Mouse (Mus musculus): Measurements from ENCODE around the gene Smcp.

The Smcp gene

DNA sequence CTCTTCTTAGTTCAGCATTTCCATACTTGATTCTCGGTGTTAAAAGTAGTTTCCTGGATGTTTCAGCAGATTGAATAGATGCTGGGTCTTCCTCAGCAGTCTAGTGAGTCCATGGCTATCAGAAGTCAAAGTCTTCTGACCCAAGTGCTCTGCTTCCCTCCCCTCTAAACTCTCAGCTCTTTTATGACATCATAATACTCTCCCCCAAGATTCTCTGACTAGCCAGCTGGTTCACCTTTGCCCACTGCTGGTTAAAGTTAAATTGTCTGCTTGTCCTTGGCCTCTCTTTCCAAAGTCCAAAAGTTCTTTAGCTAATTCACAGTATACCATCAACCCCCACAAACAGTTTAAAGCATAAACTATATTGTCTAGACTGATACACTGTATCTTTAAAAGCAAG, at the start of gene Smcp:
Gene Smcp (minus strand): TSS at position 140 of the 400 bp plus-strand sequence.
- no peak for DNase-seq

- DNase-seq: no peak
Measured at GRCm38 (mm10) chr3:92638653-92638991, 49.8 kb upstream of the Smcp start.

GRCm38 (mm10) chr3:92637745-92638652, 49.2 kb upstream of the Smcp start:
- no peak for DNase-seq

GRCm38 (mm10) chr3:92621560-92621959, 32.8 kb upstream of the Smcp start, which contains the start of gene Lce6a:
TSS of gene Lce6a (minus strand) at chr3:92621660.
- DNase-seq: no peak

DNA sequence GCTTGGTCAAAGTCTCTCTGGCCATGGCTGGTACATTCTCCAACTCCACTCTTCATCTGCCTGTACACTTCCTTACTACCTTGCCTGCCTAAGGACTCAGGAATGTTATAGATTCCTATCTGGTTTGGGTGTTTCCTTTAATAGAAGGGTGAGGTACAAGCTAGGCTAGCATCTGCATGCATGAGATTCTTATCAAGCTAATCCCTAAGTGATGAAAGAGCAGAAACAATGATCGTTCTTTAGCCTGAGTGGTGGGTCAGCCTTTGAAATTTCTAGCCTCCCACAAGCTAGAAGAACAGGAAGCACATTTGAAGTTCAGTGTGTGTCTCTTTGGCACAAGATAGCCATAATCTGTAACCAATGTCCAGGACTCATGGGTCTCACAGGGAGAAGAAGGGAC, 21.0 kb upstream of the Smcp start:
- DNase-seq: no peak

DNA sequence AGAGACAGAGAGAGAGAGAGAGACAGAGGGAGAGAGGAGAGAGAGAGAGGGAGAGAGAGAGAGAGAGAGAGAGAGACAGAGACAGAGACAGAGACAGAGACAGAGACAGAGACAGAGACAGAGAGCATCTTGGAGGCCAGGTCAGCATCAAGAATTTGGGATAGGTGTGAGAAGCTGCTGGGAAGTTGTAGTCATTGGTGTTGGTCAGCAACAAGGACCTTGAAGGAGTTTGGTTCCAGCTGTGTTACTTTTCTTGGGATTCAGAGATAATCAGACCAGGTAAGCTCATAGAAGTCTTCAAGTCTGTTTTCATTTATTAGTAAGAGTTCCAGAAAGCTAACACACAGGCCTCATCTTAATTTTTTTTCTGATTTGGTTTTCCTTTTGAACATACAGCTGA, 18.6 kb upstream of the Smcp start, which contains the start of gene 2210017I01Rik:
Gene 2210017I01Rik (minus strand): TSS at position 101 of the 400 bp plus-strand sequence.
- DNase-seq: no peak

- DNase-seq: no peak
Measured at GRCm38 (mm10) chr3:92602169-92602568, 13.4 kb upstream of the Smcp start.

GRCm38 (mm10) chr3:92600456-92600855, 11.7 kb upstream of the Smcp start:
- DNase-seq: no peak

- DNase-seq: no peak
Measured at GRCm38 (mm10) chr3:92599973-92600372, 11.2 kb upstream of the Smcp start.

DNA sequence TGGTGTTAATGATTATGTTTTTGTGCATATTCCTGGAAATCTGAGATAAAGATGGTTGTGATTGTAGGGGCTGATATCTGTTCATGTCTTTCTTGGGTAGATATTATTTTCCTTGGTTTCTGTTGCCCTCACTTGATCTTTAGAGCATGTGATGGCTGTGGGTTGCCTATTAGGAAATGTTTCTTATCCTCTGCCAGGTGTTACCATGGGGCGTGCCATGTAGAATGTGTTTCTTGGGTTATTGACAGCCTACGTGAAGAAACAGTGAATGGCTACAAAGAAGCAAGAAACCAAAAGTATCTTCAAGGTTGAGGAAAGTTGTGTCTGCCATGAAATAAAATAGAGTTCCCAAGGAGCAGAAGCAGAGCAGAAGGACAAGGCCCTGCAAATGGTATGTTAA, 9.6 kb upstream of the Smcp start:
- DNase-seq: no peak

DNA sequence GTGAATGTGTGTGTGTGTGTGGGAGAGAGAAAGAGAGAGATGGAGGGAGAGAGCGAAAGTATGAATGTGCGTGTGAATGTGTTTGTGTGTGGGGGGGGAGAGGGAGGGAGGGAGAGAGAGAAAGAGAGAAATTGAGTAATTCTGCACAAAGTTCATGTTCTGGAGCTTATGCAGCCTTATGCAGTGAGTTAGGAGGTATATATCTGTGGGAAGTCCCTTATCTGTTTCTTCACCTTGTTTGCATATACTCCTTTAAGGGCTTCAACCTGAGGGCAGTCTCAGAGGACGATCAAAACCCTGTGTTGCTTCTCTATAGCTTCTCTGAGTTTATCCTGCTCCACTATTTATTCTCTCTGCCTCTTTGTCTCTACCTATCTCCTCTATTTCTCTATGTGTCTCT, 1.6 kb downstream of the Smcp start:
- DNase-seq: no peak

- DNase-seq: no peak
Measured at GRCm38 (mm10) chr3:92585055-92585454, 3.7 kb downstream of the Smcp start.

GRCm38 (mm10) chr3:92583164-92583826, 5.5 kb downstream of the Smcp start:
- no peak for DNase-seq

DNA sequence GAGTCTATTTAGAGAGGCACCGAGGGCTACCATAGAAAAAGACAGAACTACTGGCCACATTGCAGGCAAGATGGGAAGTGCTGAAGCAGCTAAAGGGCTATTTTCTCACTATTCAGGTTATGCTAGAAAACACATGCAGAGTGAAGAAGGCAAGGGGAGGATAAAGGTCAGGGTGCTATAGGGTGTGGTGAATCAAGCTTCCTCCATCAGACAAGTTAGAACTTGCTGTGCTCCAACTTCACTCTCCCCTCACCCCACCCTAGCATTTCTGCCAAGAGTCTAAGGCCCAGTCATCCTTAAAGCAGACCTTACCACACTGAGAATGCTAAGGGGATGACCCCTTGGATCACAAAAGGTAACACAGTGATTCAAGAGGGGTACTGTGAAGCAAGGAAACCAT, 9.3 kb downstream of the Smcp start:
- no peak for DNase-seq

DNA sequence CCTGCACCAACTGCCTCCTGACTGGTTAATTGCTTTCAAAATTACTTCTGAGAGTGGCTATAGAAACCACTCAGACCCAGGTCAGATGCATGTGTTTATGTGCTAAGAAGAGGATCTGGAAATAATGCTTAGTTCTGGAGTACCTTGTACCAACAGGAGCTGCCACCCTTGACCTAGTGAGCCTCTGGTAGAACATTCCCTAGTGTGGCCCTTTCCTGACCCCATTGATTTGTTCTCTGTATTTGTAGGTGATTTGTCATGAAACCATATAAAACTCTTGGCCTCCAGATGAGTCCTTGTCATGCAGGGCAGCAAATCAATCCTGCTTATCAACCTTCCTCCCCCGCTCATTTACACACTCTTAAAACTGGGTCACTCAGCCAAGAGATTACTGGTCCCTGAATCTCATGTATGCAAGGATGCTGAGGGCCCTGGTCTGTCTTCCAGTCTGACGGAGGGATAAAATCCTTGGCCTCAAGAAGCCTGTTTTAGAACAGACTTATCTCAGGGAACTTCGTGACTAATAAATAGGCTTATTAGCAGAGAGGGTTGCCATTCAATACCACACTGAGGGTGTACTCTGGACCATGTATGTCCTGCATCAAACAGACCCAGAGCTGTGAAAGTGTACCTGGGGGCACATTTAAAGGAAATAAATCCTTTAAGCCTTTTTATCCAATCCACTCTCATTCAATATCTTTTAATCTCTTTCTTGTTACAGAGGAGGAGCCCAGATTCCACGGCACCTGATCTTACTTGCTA, 10.0 kb downstream of the Smcp start:
- no peak for DNase-seq

DNA sequence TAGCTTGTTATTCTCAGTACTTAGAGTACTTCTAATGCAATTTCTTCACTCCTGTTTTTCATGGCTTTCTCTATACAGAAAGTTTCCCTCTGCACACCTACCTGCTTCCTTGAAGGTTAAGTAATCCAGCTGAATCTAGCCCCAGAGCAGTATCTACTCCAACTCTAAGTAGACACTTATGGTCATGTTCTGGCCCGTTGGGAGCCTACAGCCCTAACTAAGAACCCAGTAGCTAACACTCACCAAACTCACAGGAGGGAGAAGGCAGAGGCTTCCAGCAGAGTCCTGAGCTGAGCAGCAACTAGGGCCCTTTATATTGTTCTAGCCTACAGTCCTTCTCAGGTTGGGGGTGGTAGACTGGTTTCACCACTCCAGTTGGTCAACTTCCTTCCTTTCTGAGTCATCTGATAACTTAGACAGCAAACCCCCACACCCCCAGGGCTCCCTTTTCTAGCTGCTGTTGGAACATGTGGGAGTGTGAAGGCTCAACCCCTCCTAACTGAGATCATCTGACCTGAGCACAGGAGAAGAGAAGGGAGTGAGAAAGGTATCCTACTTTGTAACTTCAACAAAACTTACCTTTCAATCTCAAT, 15.3 kb downstream of the Smcp start, which contains the start of gene Ivl:
Gene Ivl (minus strand): TSS at position 287 of the 593 bp plus-strand sequence.
- DNase-seq: no peak

GRCm38 (mm10) chr3:92572514-92573155, 16.2 kb downstream of the Smcp start:
- DNase-seq: no peak

- DNase-seq: no peak
Measured at GRCm38 (mm10) chr3:92568752-92569151, 20.0 kb downstream of the Smcp start.

GRCm38 (mm10) chr3:92565418-92565817, 23.4 kb downstream of the Smcp start:
- no peak for DNase-seq

DNA sequence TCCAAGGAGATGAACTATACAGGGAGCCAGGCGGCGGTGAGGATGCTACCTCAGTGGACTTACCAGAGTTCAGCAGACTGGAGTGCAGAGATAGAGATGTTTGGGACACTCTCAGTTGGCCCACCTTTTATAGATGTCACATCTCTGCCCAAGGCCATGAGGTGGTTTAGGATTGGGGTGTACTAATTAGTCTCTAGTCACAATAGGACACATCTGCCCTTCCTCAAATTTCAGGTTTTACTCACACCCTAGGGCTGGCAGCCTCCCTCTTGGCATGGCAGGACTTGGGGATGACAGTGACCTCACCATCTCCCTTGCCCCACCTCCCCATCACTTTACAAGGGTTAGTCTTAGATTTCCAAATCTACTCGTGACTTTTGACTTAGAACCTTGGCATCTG, 54.4 kb downstream of the Smcp start, which contains the start of gene 2310046K23Rik:
Gene 2310046K23Rik (minus strand): TSS at position 101 of the 400 bp plus-strand sequence.
- DNase-seq: no peak

Measured in cerebellum, adult 11-12 months (tissue).